Mouse (Mus musculus): ENCODE data around the gene Spata17. TPM values are rescaled to one million over a fixed set of nuclear protein-coding genes. Genes with fewer than 3 reads are reported as not detected.

The Spata17 gene
- total RNA-seq (2012; rRNA removed) (0.13 TPM in 1 of 2 replicates, not detected in the other), total RNA-seq (2014; rRNA removed) (not detected in 2 replicates), polyA plus RNA-seq (2012; ENCODE audit: insufficient read length, low read depth) (0.24 TPM in 1 of 2 replicates, not detected in the other)

DNA sequence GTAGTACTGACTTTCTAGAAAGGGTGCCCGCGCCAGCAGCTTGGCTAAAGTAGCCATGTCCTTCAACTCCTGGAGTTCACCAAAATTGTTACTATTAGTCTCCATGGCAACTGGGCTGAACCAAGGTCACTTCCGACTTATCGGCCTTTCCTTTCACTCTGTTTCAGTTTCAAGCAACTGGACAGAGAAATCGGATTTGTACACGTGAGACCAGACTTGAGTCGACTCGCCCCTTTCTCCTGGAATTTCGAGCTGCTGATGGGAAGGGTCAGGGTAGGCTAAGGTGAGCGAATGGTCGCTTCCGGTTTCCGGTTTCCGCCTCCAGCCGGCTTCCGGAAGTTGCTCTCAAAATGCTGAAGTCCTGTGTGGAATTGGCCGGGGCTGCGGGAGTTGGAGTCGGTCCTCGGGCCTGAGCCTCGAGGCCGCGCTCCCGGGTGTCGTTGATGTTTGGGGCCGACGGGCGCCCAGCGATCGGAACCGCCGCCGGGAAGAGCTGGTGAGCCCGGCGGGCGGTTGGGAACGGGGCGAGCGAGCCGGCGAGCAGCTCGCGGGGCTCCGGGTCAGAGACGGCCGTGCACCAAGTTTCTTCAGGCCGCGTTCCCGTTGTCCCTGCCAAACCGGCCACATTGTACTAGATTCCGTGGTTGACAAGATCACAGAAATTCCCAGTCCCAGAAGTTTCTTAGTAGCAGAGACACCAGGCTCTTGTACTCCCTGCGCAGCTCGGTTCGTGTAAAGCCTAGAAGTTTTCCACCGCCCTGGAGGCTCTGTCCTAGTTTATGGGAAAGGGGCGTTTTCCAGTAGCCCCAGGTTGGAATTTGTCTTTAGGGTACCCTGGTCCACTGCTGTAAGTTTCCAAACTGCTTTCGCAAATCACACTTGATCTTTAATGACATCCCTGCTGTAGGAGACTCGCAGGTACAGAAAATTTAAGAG is at the start of gene Spata17, which contains the start of gene Gpatch2:
Gene Spata17, minus strand, starts transcription at position 285 of the 936 bp plus-strand sequence.
Gene Gpatch2, plus strand, starts transcription at position 328 of the 936 bp plus-strand sequence.
- dilution Hi-C loops (cut with MboI; ENCODE audit: extremely low pct_ligation_motif_present, extremely low pct_unique_long_range_greater_than_20kb, low sequenced_read_pairs), result no loop called here
- in situ Hi-C loops (cut with MboI; ENCODE audit: low pct_ligation_motif_present, low pct_unique_long_range_greater_than_20kb, low sequenced_read_pairs), result no loop called here
- Histone ChIP-seq H3K4me1 (ENCODE audit: control insufficient read depth in 1 of 2, insufficient read depth in 2 of 2) (peaks cover 3 to 20% of the 10 kb centered on the region in 2 experiments; a peak in 3 of 4 replicates), H3K36me3 (replicated peaks in 1 of 2; ENCODE audit: control insufficient read depth in 1 of 2, insufficient read depth in 1 of 2, low read length in 1 of 2) (peaks cover 0 to 9% of the 10 kb centered on the region in 2 experiments), H3K4me3 (replicated peaks in 1 of 3; ENCODE audit: low read depth in 2 of 3, low read length in 2 of 3, poor library complexity in 1 of 3) (peak within 1 kb of the TSS; percentile 68 to 82 (median 78)), H3K9me3 (replicated peaks; ENCODE audit: low read length) (no peaks in the 10 kb centered on the region), H3K27ac (ENCODE audit: insufficient read depth, low read depth) (no peak within 1 kb of the TSS), H3K79me2 (replicated peaks; ENCODE audit: control insufficient read depth, extremely low read depth, insufficient read depth, poor library complexity, severe bottlenecking) (peaks cover 14% of the 10 kb centered on the region), H3K4me2 (ENCODE audit: insufficient read depth, low read depth, poor library complexity, severe bottlenecking) (peak within 1 kb of the TSS; percentile 97), H3K27me3 (replicated peaks) (no peaks in the 10 kb centered on the region), H3K9ac (ENCODE audit: insufficient read depth, low read depth) (peak within 1 kb of the TSS; percentile 74)
- DNase-seq (ENCODE audit: extremely low read depth), result peak; percentile 78
- TF ChIP-seq ETS1 (conservative IDR thresholded peaks at IDR 0.05; ENCODE audit: low read depth, low read length) (peak; percentile 23; the same call in 1 of the 2 replicates), TBP (conservative IDR thresholded peaks at IDR 0.05; ENCODE audit: low read depth, low read length) (peak; percentile 59; the same call in 1 of the 2 replicates), SIN3A (IDR thresholded peaks at IDR 0.05; ENCODE audit: low read length) (peak; percentile 91), TCF12 (IDR thresholded peaks at IDR 0.05; ENCODE audit: low read depth, low read length) (peak; percentile 79), MAX (IDR thresholded peaks at IDR 0.05; ENCODE audit: low read length) (0 out of 2 replicates have a peak, but pooled peaks have one; percentile 25), PAX5 (IDR thresholded peaks at IDR 0.05; ENCODE audit: low read length) (no peak), POLR2AphosphoS2 (IDR thresholded peaks at IDR 0.05; ENCODE audit: low read depth, low read length) (no peak), BHLHE40 (IDR thresholded peaks at IDR 0.05; ENCODE audit: low read depth, low read length) (peak; percentile 54), RAD21 (IDR thresholded peaks at IDR 0.05; ENCODE audit: low read depth, low read length) (no peak), ELF1 (IDR thresholded peaks at IDR 0.05; ENCODE audit: low read depth, low read length) (peak; percentile 94), E2F4 (IDR thresholded peaks at IDR 0.05; ENCODE audit: insufficient replicate concordance, low read depth, low read length) (no peak), EP300 (IDR thresholded peaks at IDR 0.05; ENCODE audit: low read length) (no peak), CTCF (conservative IDR thresholded peaks at IDR 0.05 in 1 of 2, IDR thresholded peaks at IDR 0.05 in 1 of 2; ENCODE audit: low read depth in 2 of 2, low read length in 2 of 2) (no peak), ZNF384 (IDR thresholded peaks at IDR 0.05; ENCODE audit: low read depth, low read length) (no peak), CHD1 (IDR thresholded peaks at IDR 0.05; ENCODE audit: low read depth, low read length) (peak; percentile 99), KAT2A (IDR thresholded peaks at IDR 0.05; ENCODE audit: insufficient replicate concordance, low read length) (no peak), MYC (IDR thresholded peaks at IDR 0.05; ENCODE audit: low read depth, low read length) (no peak), MEF2A (IDR thresholded peaks at IDR 0.05; ENCODE audit: borderline replicate concordance, low read depth, low read length) (peak; percentile 35; the same call in 1 of the 2 replicates), GABPA (IDR thresholded peaks at IDR 0.05; ENCODE audit: insufficient replicate concordance, low read depth, low read length) (no peak), NELFE (IDR thresholded peaks at IDR 0.05; ENCODE audit: low read depth, low read length) (peak; percentile 70), JUN (IDR thresholded peaks at IDR 0.05; ENCODE audit: insufficient read depth, low read depth, low read length) (no peak), POLR2A (IDR thresholded peaks at IDR 0.05; ENCODE audit: low read depth, low read length) (peak; percentile 84), HCFC1 (IDR thresholded peaks at IDR 0.05; ENCODE audit: low read depth, low read length) (peak; percentile 80), IRF4 (IDR thresholded peaks at IDR 0.05; ENCODE audit: low read depth, low read length) (peak; percentile 28; the same call in 1 of the 2 replicates), MXI1 (IDR thresholded peaks at IDR 0.05; ENCODE audit: low read depth, low read length) (peak; percentile 92), MAFK (IDR thresholded peaks at IDR 0.05; ENCODE audit: insufficient replicate concordance, low read length) (no peak)

Measured in CH12.LX (cell line).